Mouse (Mus musculus): ENCODE measurements around the gene Drg1. TPM values are rescaled to one million over a fixed set of nuclear protein-coding genes. Genes with fewer than 3 reads are reported as not detected.
A peak's percentile ranks its signal among the peaks of the same experiment; 100 is the strongest.

Drg1 gene
- 142 and 159 TPM in 2 replicates for polyA plus RNA-seq (2015; fragmentation: Nextera tagmentation; extraction: Ambion mirVana)

- under 1% methylated on average over 69 of the region's 72 CpGs for WGBS
- peaks cover 17% of the 10 kb centered on the region for H3K4me1 ChIP-seq (replicated peaks)
- peak within 1 kb of the TSS; percentile 99 for H3K4me3 ChIP-seq
- H3K4me2 ChIP-seq = peak within 1 kb of the TSS; percentile 64
- peaks cover 31% of the 10 kb centered on the region for H3K36me3 ChIP-seq
- H3K27ac ChIP-seq = peak within 1 kb of the TSS; percentile 96
- no peaks in the 10 kb centered on the region for H3K9me3 ChIP-seq (replicated peaks)
- peak within 1 kb of the TSS; percentile 99 for H3K9ac ChIP-seq
- ATAC-seq (replicated peaks; ENCODE audit: insufficient number of reproducible peaks, insufficient read depth, low FRiP score, low read depth) = peak; percentile 99
- H3K27me3 ChIP-seq = no peaks in the 10 kb centered on the region
Measured at GRCm38 (mm10) chr11:3266079-3266685, at the start of gene Drg1. Gene Drg1 (minus strand): TSS chr11:3266415.

GRCm38 (mm10) chr11:3314148-3314547 is 47.9 kb upstream of the Drg1 start:
- Histone ChIP-seq H3K36me3 (peaks cover 20% of the 10 kb centered on the region), H3K27ac (no peak overlapping the region), H3K4me1 (replicated peaks) (peaks cover 11% of the 10 kb centered on the region; the same call in 1 of the 2 replicates), H3K4me3 (no peak overlapping the region), H3K27me3 (no peaks in the 10 kb centered on the region), H3K9me3 (replicated peaks) (no peaks in the 10 kb centered on the region), H3K9ac (no peak overlapping the region), H3K4me2 (no peak overlapping the region)
- 0 out of 2 replicates have a peak, but pooled peaks have one; percentile 6 for ATAC-seq (replicated peaks; ENCODE audit: insufficient number of reproducible peaks, insufficient read depth, low FRiP score, low read depth)
- WGBS = 29% methylated on average over 2 of the region's 2 CpGs

- Histone ChIP-seq H3K4me3 (no peak overlapping the region), H3K9me3 (replicated peaks) (no peaks in the 10 kb centered on the region), H3K27ac (no peak overlapping the region), H3K4me1 (replicated peaks) (peaks cover 11% of the 10 kb centered on the region; the same call in 1 of the 2 replicates), H3K36me3 (peaks cover 29% of the 10 kb centered on the region), H3K4me2 (no peak overlapping the region), H3K9ac (no peak overlapping the region), H3K27me3 (no peaks in the 10 kb centered on the region)
- 80% methylated on average over 1 of the region's 1 CpGs for WGBS
- ATAC-seq (replicated peaks; ENCODE audit: insufficient number of reproducible peaks, insufficient read depth, low FRiP score, low read depth) = no peak; the same call in 1 of the 2 replicates
Measured at GRCm38 (mm10) chr11:3313294-3313693, 47.1 kb upstream of the Drg1 start.

GRCm38 (mm10) chr11:3311586-3312347 is 45.6 kb upstream of the Drg1 start:
- H3K4me1 ChIP-seq (replicated peaks) = peaks cover 11% of the 10 kb centered on the region; the same call in 1 of the 2 replicates
- WGBS = 77% methylated on average over 10 of the region's 10 CpGs
- no peak overlapping the region for H3K9ac ChIP-seq
- no peaks in the 10 kb centered on the region for H3K9me3 ChIP-seq (replicated peaks)
- H3K27me3 ChIP-seq = no peaks in the 10 kb centered on the region
- ATAC-seq (replicated peaks; ENCODE audit: insufficient number of reproducible peaks, insufficient read depth, low FRiP score, low read depth) = no peak
- no peak overlapping the region for H3K27ac ChIP-seq
- peaks cover 44% of the 10 kb centered on the region for H3K36me3 ChIP-seq
- no peak overlapping the region for H3K4me3 ChIP-seq
- no peak overlapping the region for H3K4me2 ChIP-seq

GRCm38 (mm10) chr11:3310789-3311585 is 44.8 kb upstream of the Drg1 start:
- no peak overlapping the region for H3K4me2 ChIP-seq

GRCm38 (mm10) chr11:3309884-3310283 is 43.7 kb upstream of the Drg1 start:
- H3K27me3 ChIP-seq = no peaks in the 10 kb centered on the region
- no peak overlapping the region for H3K9ac ChIP-seq
- H3K27ac ChIP-seq = peak overlapping the region; percentile 20; the same call in 1 of the 2 replicates
- H3K4me3 ChIP-seq = no peak overlapping the region
- no peak overlapping the region for H3K4me2 ChIP-seq
- peaks cover 11% of the 10 kb centered on the region; the same call in 1 of the 2 replicates for H3K4me1 ChIP-seq (replicated peaks)
- peaks cover 61% of the 10 kb centered on the region for H3K36me3 ChIP-seq
- 90% methylated on average over 4 of the region's 4 CpGs for WGBS
- no peaks in the 10 kb centered on the region for H3K9me3 ChIP-seq (replicated peaks)
- no peak for ATAC-seq (replicated peaks; ENCODE audit: insufficient number of reproducible peaks, insufficient read depth, low FRiP score, low read depth)

More at GRCm38 (mm10) chr11:3310789-3311585, 44.8 kb upstream of the Drg1 start:
- H3K9ac ChIP-seq = no peak overlapping the region
- H3K27ac ChIP-seq = peak overlapping the region; percentile 35; the same call in 1 of the 2 replicates
- 80% methylated on average over 10 of the region's 10 CpGs for WGBS
- H3K4me1 ChIP-seq (replicated peaks) = peaks cover 11% of the 10 kb centered on the region; the same call in 1 of the 2 replicates
- no peaks in the 10 kb centered on the region for H3K27me3 ChIP-seq
- H3K36me3 ChIP-seq = peaks cover 50% of the 10 kb centered on the region
- no peak overlapping the region for H3K4me3 ChIP-seq
- no peak for ATAC-seq (replicated peaks; ENCODE audit: insufficient number of reproducible peaks, insufficient read depth, low FRiP score, low read depth)
- H3K9me3 ChIP-seq (replicated peaks) = no peaks in the 10 kb centered on the region

- no peak for ATAC-seq (replicated peaks; ENCODE audit: insufficient number of reproducible peaks, insufficient read depth, low FRiP score, low read depth)
- peaks cover 68% of the 10 kb centered on the region for H3K36me3 ChIP-seq
- H3K27ac ChIP-seq = no peak overlapping the region
- no peak overlapping the region for H3K9ac ChIP-seq
- 93% methylated on average over 3 of the region's 3 CpGs for WGBS
- H3K4me3 ChIP-seq = no peak overlapping the region
- no peak overlapping the region for H3K4me2 ChIP-seq
- H3K27me3 ChIP-seq = no peaks in the 10 kb centered on the region
- H3K9me3 ChIP-seq (replicated peaks) = no peaks in the 10 kb centered on the region
- peaks cover 11% of the 10 kb centered on the region for H3K4me1 ChIP-seq (replicated peaks)
Measured at GRCm38 (mm10) chr11:3307875-3308274, 41.7 kb upstream of the Drg1 start.

GRCm38 (mm10) chr11:3305821-3306220 is 39.6 kb upstream of the Drg1 start:
- no peak overlapping the region for H3K4me3 ChIP-seq
- no peak overlapping the region for H3K4me2 ChIP-seq
- peaks cover 18% of the 10 kb centered on the region for H3K4me1 ChIP-seq (replicated peaks)
- no peak for ATAC-seq (replicated peaks; ENCODE audit: insufficient number of reproducible peaks, insufficient read depth, low FRiP score, low read depth)
- H3K36me3 ChIP-seq = peaks cover 76% of the 10 kb centered on the region
- no peak overlapping the region for H3K27ac ChIP-seq
- H3K9me3 ChIP-seq (replicated peaks) = no peaks in the 10 kb centered on the region
- no peak overlapping the region for H3K9ac ChIP-seq
- no peaks in the 10 kb centered on the region for H3K27me3 ChIP-seq
- 87% methylated on average over 4 of the region's 4 CpGs for WGBS

GRCm38 (mm10) chr11:3302792-3303191 is 36.6 kb upstream of the Drg1 start:
- peaks cover 72% of the 10 kb centered on the region for H3K36me3 ChIP-seq
- H3K9ac ChIP-seq = no peak overlapping the region
- peak overlapping the region; percentile 57 for H3K27ac ChIP-seq
- peaks cover 14% of the 10 kb centered on the region for H3K4me1 ChIP-seq (replicated peaks)
- no peak for ATAC-seq (replicated peaks; ENCODE audit: insufficient number of reproducible peaks, insufficient read depth, low FRiP score, low read depth)
- H3K4me2 ChIP-seq = no peak overlapping the region
- no peaks in the 10 kb centered on the region for H3K9me3 ChIP-seq (replicated peaks)
- WGBS = 45% methylated on average over 4 of the region's 4 CpGs
- no peak overlapping the region for H3K4me3 ChIP-seq
- no peaks in the 10 kb centered on the region for H3K27me3 ChIP-seq

GRCm38 (mm10) chr11:3302385-3302784 is 36.2 kb upstream of the Drg1 start:
- WGBS = 46% methylated on average over 4 of the region's 4 CpGs
- ATAC-seq (replicated peaks; ENCODE audit: insufficient number of reproducible peaks, insufficient read depth, low FRiP score, low read depth) = no peak
- Histone ChIP-seq H3K4me2 (no peak overlapping the region), H3K27me3 (no peaks in the 10 kb centered on the region), H3K9ac (no peak overlapping the region), H3K4me3 (no peak overlapping the region), H3K4me1 (replicated peaks) (peaks cover 14% of the 10 kb centered on the region), H3K9me3 (replicated peaks) (no peaks in the 10 kb centered on the region), H3K36me3 (peaks cover 68% of the 10 kb centered on the region), H3K27ac (peak overlapping the region; percentile 57)

GRCm38 (mm10) chr11:3301075-3301474 is 34.9 kb upstream of the Drg1 start:
- no peaks in the 10 kb centered on the region for H3K27me3 ChIP-seq
- no peak overlapping the region for H3K27ac ChIP-seq
- peaks cover 15% of the 10 kb centered on the region for H3K4me1 ChIP-seq (replicated peaks)
- no peak overlapping the region for H3K4me3 ChIP-seq
- ATAC-seq (replicated peaks; ENCODE audit: insufficient number of reproducible peaks, insufficient read depth, low FRiP score, low read depth) = no peak
- no peak overlapping the region for H3K9ac ChIP-seq
- H3K4me2 ChIP-seq = no peak overlapping the region
- no peaks in the 10 kb centered on the region for H3K9me3 ChIP-seq (replicated peaks)
- peaks cover 59% of the 10 kb centered on the region for H3K36me3 ChIP-seq
- WGBS = 90% methylated on average over 5 of the region's 5 CpGs

All from heart, embryonic 15.5 days (tissue).